Mouse (Mus musculus): ENCODE results near the gene Picalm.

DNA sequence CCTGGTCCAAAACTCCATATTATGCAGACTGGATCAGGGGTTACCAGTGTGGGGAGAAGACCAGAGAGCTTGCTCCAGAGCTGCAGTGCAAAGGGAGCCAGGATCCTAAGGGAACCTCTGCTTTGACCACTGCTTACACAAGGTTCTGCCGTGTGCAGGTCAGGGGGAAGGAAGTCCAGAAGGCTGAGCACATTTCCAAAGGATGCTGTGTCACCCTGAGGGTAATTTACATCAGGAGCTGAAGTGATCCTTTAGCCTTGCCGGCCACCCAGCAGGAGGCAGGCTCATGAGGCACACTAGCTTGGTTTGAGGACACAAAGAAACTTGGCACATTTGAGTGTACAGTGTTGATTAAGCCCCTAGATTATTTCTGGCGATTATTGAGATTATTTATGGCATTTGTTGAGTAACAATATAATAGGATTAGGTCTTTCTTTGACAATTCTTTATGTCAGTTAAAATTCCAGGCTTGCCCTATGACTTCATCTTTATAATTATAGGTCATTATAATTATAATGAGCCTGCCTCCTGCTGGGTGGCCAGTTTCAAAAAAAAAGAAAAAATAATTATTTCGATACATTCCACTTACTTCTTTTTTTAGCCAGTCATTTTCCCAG, 106.4 kb downstream of the Picalm start:
- TF ChIP-seq POLR2A (IDR thresholded peaks at IDR 0.05; ENCODE audit: borderline replicate concordance, control insufficient read depth, low read depth, low read length) (no peak), CTCF (IDR thresholded peaks at IDR 0.05; ENCODE audit: control insufficient read depth, insufficient read depth, low read length) (no peak)

All from bone marrow, adult 2 months (tissue).